Mouse (Mus musculus) CD4-positive helper T cell, adult 2 months (primary cell): ENCODE results near the gene Mrap2.
A peak's percentile ranks its signal among the peaks of the same experiment; 100 is the strongest.
"Not testable (repeated sequence)": the region's sequence is repeated elsewhere in the genome, so short reads cannot be mapped to it uniquely, and the experiment has no call there.

ENCODE experiments used
- DNase-seq: peaks from one replicate; pipeline ENCODE4 v3.0.0-alpha.2; 2012; ENCODE audit warnings: low read depth, missing footprints, low spot score

The Mrap2 gene

GRCm38 (mm10) chr9:87144106-87144505, at the start of gene Mrap2:
Mrap2 (plus strand) TSS chr9:87144306.
- DNase-seq: no peak

DNA sequence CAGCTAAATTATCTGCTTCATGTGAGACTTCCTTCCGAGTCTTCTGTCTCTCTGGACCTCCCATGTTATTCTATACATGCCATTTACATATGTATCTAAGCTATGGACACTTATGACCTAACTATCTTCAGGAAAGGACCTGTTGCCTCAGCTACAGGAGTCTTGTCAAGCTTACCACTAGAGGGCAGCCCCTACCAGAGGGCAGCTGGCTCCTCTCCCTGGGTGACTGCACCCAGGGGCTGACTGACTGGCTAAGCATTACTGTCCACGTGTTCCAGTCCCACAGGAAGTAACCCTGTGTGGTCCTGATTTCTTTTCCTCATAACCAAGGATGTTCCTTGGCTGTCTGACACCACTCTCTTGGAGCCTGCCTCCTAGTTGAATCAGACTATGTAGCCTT, 46.1 kb upstream of the Mrap2 start:
- peak; percentile 9 for DNase-seq

- DNase-seq: no peak
Measured at GRCm38 (mm10) chr9:87115019-87115418, 29.1 kb upstream of the Mrap2 start.

DNA sequence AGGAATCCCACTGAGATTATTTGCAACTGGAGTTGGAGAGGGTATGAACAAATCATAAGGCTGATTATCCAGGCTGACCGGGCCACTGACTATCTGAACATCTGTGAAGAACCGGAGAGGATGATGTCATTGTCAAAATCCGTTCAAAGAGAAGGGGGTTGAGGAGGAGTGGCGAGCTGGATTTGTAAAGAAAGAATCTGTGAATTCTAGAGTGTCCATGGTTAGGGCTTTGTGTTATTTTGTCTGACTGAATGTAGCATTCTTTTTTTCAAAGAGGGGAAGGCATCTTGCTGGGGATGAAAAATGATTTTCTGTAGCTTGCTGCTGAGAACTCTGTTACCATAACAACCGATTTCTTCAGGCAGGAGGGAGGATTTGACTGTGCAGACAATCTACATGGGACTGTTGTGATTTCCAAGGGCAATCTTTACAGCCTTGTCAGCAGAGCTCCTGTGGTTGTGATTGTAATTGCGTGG, 28.6 kb upstream of the Mrap2 start:
- no peak for DNase-seq

- no peak for DNase-seq
Measured at GRCm38 (mm10) chr9:87115978-87116377, 28.1 kb upstream of the Mrap2 start.

GRCm38 (mm10) chr9:87118996-87119395, 25.1 kb upstream of the Mrap2 start:
- no peak for DNase-seq

- DNase-seq: no peak
Measured at GRCm38 (mm10) chr9:87121956-87122493, 22.1 kb upstream of the Mrap2 start.

GRCm38 (mm10) chr9:87127046-87127445, 17.1 kb upstream of the Mrap2 start:
- DNase-seq: not testable (repeated sequence)

DNA sequence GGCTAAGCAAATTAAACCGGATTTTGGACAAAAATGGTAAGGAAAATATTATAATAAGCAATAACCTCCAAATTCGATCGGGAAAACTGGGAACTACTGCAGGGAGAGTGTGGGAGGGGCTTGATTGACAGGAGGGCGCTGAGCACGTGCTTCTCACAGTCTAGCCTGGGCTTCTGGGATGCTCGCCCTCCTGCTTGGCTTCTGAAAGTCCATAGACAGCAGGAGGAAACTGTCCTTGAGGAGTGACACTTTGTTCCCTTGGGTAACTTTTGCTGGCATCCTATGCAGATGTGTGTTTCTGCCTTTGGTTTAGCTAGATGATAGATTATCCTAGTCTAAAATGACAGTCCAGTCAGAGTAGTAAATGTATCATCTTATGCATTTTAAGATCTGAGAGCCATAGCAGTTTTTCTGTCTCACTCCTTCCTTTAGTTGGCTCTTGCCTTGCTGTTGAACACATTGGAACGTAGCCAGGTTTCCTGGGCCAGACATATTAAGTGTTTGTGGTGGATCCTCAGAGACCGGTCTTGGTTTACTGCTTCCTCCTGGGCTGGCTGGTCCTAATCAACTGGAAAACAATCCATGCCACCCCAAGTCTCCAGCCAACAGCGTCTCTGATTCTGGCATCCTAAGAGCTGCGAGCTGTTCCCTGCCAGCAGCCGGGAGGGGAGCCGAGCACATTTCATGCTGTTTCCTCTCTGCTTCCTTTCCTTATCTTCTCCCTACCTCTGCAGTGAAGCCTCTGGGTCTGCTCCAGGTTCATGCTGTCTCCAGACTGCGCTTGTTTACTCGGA, 8.1 kb upstream of the Mrap2 start:
- DNase-seq: no peak

DNA sequence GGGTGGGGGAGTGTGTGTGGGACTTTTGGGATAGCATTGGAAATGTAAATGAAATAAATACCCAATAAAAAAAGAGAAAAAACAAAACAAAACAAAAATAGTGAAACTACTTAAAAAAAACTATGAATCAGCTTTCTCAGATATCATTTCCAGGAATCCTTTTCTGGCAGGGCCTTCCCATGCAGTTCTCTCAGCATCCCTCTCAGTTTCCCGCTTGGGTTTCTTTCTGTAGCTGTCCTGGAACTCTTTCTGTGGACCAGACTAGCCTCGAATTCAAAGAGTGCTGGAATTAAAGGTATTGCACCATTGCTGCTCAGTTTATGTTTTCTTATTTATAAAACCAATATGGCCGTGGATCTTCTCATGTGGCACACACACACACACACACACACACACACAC, 1.0 kb upstream of the Mrap2 start:
- DNase-seq: no peak

DNA sequence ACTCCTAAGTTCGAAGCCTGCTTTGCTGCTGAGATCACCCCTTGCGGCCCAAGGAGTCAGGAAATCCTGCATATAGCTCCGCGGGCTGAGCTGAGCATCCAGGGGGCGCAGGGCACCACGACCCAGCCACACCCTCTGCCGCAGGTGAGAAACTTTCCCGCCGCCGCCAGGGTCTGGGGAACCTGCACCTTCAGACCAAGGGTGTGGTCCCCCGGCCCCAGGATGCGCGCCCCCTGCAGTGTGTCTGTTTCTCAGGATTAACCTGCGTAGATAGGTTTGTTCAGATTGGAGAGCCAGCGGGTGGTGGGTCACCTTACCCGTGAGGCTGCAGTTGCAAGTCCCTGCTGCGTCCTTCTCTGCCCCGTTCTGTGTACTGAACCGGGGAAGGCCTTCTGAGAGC, 426 bp downstream of the Mrap2 start:
- no peak for DNase-seq

- no peak for DNase-seq
Measured at GRCm38 (mm10) chr9:87145180-87145579, 1.1 kb downstream of the Mrap2 start.

- DNase-seq: no peak
Measured at GRCm38 (mm10) chr9:87145671-87146070, 1.6 kb downstream of the Mrap2 start.

DNA sequence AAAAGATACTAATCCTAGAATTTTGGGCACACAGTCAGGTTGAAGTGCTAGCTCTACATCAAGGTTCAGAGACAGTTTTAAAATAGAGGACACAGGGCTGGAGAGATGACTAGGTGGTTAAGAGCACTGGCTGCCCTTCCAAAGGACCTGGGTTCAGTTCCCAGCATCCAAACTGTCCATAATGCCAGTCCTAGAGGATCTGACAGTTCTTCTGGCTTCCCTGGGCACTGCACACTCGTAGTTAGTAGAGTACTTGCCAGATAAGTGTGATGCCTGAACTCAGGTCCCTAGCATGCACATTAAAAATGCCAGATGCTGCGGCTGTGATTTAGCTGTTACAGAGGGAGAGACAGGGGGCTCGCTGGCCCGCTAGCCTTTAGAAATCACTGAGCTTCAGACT, 2.3 kb downstream of the Mrap2 start:
- DNase-seq: no peak

- no peak for DNase-seq
Measured at GRCm38 (mm10) chr9:87147927-87148326, 3.8 kb downstream of the Mrap2 start.

GRCm38 (mm10) chr9:87152641-87153325, 8.7 kb downstream of the Mrap2 start:
- no peak for DNase-seq

- no peak for DNase-seq
Measured at GRCm38 (mm10) chr9:87162559-87162958, 18.5 kb downstream of the Mrap2 start.

DNA sequence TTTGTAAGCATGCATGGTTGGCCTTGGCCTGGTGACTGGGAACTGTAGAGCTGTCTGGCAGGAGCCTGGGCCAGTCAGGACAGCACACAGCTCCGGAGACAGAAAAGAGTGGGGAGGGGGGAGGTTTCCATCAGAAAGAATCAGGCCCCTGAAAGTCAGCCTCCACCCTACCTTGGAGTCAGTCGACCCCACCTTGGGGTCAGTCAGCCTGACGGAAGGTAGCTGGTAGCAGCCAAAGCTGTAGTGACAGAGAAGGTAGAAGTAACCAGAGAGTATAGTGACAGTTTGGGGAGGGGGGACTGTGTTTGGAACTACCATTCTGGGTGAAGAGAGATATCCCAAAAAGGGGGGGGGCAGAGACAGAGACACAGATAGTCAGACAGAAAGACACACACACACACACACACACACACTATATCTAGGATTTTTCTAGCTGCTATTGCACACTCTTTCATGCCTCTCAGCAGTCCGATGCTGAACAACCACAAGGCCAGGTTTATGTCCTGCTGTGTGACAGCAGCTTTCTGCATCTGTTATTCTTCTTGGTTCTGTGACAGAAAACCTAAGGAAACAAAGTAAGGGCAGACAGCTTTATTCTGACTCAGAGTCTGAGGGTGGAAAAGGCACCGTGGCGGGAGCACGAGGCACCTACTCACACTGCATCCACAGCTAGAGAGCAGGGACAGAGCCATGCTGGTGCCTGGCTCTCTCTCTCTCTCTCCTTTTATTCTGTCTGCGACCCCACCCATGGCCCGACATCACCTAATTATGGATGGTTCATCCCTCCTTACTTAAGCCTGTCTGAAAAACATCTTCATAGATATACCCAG, 23.1 kb downstream of the Mrap2 start:
- no peak for DNase-seq

- DNase-seq: no peak
Measured at GRCm38 (mm10) chr9:87168051-87168450, 23.9 kb downstream of the Mrap2 start.

DNA sequence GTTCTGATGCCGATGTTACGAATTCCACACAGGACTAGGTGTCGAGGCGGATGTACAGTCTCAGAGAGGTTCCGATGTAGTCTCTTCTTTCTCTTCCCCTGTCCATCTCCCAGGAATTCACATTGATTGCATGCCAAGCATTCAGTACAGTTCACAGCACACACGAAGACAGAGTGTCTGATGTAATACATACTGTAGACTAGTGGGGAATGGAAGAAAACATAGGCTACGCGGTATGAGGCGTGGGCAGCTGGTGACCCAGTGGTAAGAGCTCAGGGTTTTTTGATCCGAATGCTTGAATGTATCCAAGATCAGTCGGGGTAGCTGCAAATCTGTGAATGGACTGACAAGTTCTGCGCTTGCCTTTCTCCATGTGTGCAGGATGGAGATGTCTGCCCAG, 25.0 kb downstream of the Mrap2 start:
- DNase-seq: no peak

DNA sequence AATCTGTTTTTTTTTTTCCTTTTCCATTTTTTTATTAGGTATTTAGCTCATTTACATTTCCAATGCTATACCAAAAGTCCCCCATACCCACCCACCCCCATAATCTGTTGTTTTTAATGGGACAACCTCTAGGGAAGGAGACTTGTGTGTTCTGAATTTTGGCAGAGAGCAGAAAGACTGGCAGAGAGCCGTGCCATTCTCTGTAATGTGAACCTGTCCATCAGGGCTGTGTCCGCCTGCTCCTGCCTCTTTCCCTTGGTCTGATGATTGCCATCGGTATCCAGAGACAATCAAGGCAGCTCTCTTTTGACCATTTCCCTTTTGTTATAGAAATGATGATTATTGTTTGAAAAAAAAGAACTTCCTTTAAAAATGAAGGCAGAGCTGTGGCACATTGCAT, 26.8 kb downstream of the Mrap2 start:
- no peak for DNase-seq

DNA sequence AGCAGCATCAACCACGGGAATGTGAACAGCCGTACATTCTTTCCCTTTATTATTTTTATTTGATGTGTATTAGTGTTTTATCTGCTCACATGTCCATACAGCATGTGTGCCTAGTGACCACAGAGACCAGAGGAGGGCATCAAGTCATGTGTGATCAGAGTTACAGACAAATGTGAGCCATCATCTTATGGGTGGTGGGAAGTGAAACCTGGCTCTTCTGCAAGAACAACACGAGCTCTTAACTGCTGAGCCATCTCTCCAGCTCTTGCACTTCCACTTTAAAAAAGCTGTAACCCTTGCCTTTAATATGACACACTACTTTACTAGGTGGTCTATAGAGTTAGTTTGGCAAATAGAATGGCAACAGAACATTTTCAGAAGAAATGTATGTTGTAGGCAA, 27.4 kb downstream of the Mrap2 start:
- DNase-seq: no peak
